Mouse (Mus musculus) G1E (cell line): ENCODE measurements around the gene Gm17387. TPM values are rescaled to one million over a fixed set of nuclear protein-coding genes. Genes with fewer than 3 reads are reported as not detected.

Experiments used
- ATAC-seq: 2 replicates; pipeline ENCODE4 v1.8.0; 2016; ENCODE audit warnings: mild to moderate bottlenecking; ENCODE audit not compliant: insufficient number of reproducible peaks, poor library complexity, low FRiP score, severe bottlenecking; ENCODE audit errors: extremely low read depth
- DNase-seq: peaks from one replicate; pipeline ENCODE4 v3.0.0; 2012; ENCODE audit warnings: low spot score
- H3K27me3 ChIP-seq: 2 replicates; pipeline ENCODE4 v1.6.1; 2012; ENCODE audit warnings: mild to moderate bottlenecking, low read length, inconsistent platforms; ENCODE audit not compliant: insufficient read depth
- H3K36me3 ChIP-seq: replicated peaks from 2 replicates; pipeline ENCODE3; 2012; ENCODE audit warnings: mild to moderate bottlenecking, inconsistent platforms
- H3K4me1 ChIP-seq: 2 replicates; pipeline ENCODE4 v1.6.1; 2012; ENCODE audit warnings: low read depth, low read length, inconsistent platforms, mixed read lengths; ENCODE audit not compliant: insufficient read depth
- H3K4me3 ChIP-seq: 2 replicates; pipeline ENCODE4 v1.5.1; 2012; ENCODE audit warnings: low read depth, mild to moderate bottlenecking, inconsistent platforms, low read length, moderate library complexity, mixed read lengths
- H3K9me3 ChIP-seq: replicated peaks from 2 replicates; pipeline ENCODE4 v1.6.1; 2012; ENCODE audit warnings: inconsistent platforms
- CTCF ChIP-seq: IDR thresholded peaks from 2 replicates; pipeline ENCODE4 v1.5.1; 2012; ENCODE audit warnings: low read depth, low read length, inconsistent platforms, mixed read lengths
- GATA1 ChIP-seq: IDR thresholded peaks from 2 replicates; pipeline ENCODE4 v1.6.1; 2012; ENCODE audit warnings: borderline replicate concordance, low read length, inconsistent platforms, mixed read lengths
- GATA2 ChIP-seq: IDR thresholded peaks from 2 replicates; pipeline ENCODE4 v1.6.1; 2012; ENCODE audit warnings: low read depth, low read length, inconsistent platforms, borderline replicate concordance
- POLR2AphosphoS5 ChIP-seq: IDR thresholded peaks from 2 replicates; pipeline ENCODE4 v1.6.1; 2012; ENCODE audit warnings: low read depth, low read length, inconsistent platforms; ENCODE audit not compliant: insufficient replicate concordance
- TAL1 ChIP-seq: conservative IDR thresholded peaks from 2 replicates; pipeline ENCODE4 v1.6.1; 2012; ENCODE audit warnings: low read depth, low read length, inconsistent platforms, mixed read lengths
- polyA plus RNA-seq: library from polyadenylated mRNA; stranded (reverse); fragments of >175 nt; gene quantifications from 2 replicates; pipeline ENCODE4 v1.2.3, GENCODE M21; 2012
- total RNA-seq, 2 experiments: library from RNA; stranded (forward) in 1 of 2; stranded (reverse) in 1 of 2; fragments of 200-1000 nt in 1 of 2; fragments of >200 nt in 1 of 2; fragmentation: Nextera tagmentation in 1 of 2; gene quantifications; 2 replicates each; pipeline ENCODE4 v1.2.3; 2014 to 2017

Gm17387 gene
- total and polyA plus RNA-seq, 3 experiments: not detected

DNA sequence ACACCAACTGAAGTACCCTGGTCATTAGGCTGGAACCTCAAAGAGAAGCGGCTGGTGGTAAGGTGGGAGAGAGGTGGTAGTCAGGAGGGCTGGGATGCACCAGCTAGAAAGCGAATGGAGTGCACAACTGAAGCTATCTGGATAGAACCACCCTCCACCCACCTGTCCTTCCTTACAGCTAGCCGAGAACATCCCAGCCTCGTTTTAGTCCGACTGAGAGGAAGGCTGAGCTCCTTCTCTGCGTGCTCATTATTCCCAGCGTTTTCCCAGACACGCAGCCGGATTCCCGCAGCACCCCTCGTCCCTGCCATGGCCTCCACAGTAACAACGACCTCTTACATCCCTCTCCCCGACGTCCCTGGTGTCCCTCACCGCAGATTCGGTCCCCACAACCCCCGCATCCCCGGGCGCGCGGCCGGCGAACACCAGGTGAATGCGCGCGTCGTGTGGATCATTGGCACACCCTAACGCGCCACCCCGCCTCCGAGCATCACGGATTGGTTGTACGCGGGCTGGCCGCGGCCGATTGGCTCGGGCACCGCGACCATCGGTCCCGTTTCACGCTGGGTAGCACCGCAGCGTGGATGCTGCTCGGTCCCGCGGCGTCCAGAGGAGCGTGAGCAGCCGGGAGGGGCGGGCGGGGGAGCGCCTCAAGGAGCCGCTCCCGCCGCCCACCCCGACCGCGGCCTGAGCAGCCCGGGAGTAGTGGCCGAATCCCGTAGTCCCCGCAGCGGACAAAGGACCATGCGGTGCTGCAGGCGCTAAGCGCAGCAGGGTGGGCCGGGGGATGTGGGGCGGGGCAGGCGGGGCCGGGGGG lies 31.7 kb downstream of the Gm17387 start, which contains the start of gene B4galnt4:
TSS of gene B4galnt4 (plus strand) at position 679 of the 817 bp plus-strand sequence.
- Histone ChIP-seq H3K4me1 (no peaks in the 10 kb centered on the region), H3K4me3 (no peak within 1 kb of the TSS), H3K36me3 (no peaks in the 10 kb centered on the region), H3K9me3 (no peaks in the 10 kb centered on the region), H3K27me3 (peaks cover 45% of the 10 kb centered on the region)
- no peak for DNase-seq
- ATAC-seq: no peak
- TF ChIP-seq TAL1: no peak
- no peak for TF ChIP-seq GATA2
- no peak for TF ChIP-seq CTCF

DNA sequence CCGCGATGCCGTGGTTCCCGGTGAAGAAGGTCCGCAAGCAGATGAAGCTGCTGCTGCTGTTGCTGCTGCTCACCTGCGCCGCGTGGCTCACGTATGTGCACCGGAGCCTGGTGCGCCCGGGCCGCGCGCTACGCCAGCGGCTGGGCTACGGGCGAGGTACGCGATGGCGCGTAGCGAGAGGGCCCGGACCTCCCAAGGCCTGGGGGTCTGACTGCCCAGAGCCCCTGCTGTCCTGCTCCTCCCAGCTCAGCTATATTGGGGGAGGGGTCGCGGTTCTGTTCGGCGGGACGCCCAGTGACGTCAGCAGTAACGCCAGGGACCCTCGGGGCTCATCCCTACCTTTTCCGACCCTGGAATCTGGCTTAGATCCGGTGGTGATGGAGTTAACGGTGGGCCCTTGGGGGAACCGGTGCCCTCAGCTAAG lies 32.4 kb downstream of the Gm17387 start:
- Histone ChIP-seq H3K27me3 (peaks cover 43% of the 10 kb centered on the region), H3K4me3 (no peak overlapping the region), H3K36me3 (no peaks in the 10 kb centered on the region), H3K9me3 (no peaks in the 10 kb centered on the region), H3K4me1 (no peaks in the 10 kb centered on the region)
- TF ChIP-seq CTCF: no peak
- TF ChIP-seq GATA1: no peak
- TF ChIP-seq TAL1: no peak
- no peak for TF ChIP-seq POLR2AphosphoS5
- no peak for TF ChIP-seq GATA2
- ATAC-seq: no peak
- DNase-seq: no peak

GRCm38 (mm10) chr7:141062525-141062924 lies 33.6 kb downstream of the Gm17387 start:
- no peak for TF ChIP-seq POLR2AphosphoS5
- TF ChIP-seq GATA1: no peak
- TF ChIP-seq CTCF: no peak
- no peak for TF ChIP-seq TAL1
- no peak for TF ChIP-seq GATA2
- no peaks in the 10 kb centered on the region for H3K9me3 ChIP-seq
- peaks cover 43% of the 10 kb centered on the region for H3K27me3 ChIP-seq
- no peaks in the 10 kb centered on the region for H3K4me1 ChIP-seq
- DNase-seq (no peak), ATAC-seq (no peak)
- no peaks in the 10 kb centered on the region for H3K36me3 ChIP-seq
- no peak overlapping the region for H3K4me3 ChIP-seq

GRCm38 (mm10) chr7:141063353-141063752 lies 34.4 kb downstream of the Gm17387 start:
- no peak for DNase-seq
- ATAC-seq: no peak
- no peak for TF ChIP-seq CTCF
- TF ChIP-seq TAL1: no peak
- no peak for TF ChIP-seq GATA1
- no peak for TF ChIP-seq GATA2
- no peak for TF ChIP-seq POLR2AphosphoS5
- no peaks in the 10 kb centered on the region for H3K9me3 ChIP-seq
- peaks cover 46% of the 10 kb centered on the region for H3K27me3 ChIP-seq
- no peak overlapping the region for H3K4me3 ChIP-seq
- no peaks in the 10 kb centered on the region for H3K36me3 ChIP-seq
- H3K4me1 ChIP-seq: no peaks in the 10 kb centered on the region

GRCm38 (mm10) chr7:141064175-141064574 lies 35.2 kb downstream of the Gm17387 start:
- no peak overlapping the region for H3K4me3 ChIP-seq
- TF ChIP-seq GATA2: no peak
- no peak for TF ChIP-seq POLR2AphosphoS5
- TF ChIP-seq GATA1: no peak
- no peak for TF ChIP-seq TAL1
- no peak for TF ChIP-seq CTCF
- no peaks in the 10 kb centered on the region for H3K9me3 ChIP-seq
- no peaks in the 10 kb centered on the region for H3K4me1 ChIP-seq
- DNase-seq (no peak), ATAC-seq (no peak)
- H3K27me3 ChIP-seq: peaks cover 45% of the 10 kb centered on the region
- H3K36me3 ChIP-seq: no peaks in the 10 kb centered on the region

DNA sequence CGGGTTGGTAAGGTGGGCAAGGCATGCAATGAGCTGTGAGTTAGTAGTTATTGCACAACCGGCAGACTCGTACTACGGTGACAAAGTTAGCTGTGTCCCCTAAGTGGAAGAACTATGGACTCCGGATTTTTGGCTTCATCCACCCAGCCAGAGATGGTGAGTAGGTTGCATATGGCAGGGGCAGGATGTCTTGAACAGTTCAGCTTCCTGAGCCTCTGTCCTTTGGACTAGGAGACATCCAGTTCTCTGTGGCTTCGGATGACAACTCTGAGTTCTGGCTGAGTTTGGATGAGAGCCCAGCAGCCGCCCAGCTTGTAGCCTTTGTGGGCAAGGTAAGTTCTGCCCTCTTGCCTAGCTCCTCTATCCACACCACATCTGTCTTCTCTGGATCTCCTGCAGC lies 35.6 kb downstream of the Gm17387 start:
- Histone ChIP-seq H3K9me3 (no peaks in the 10 kb centered on the region), H3K4me3 (no peak overlapping the region), H3K4me1 (no peaks in the 10 kb centered on the region), H3K27me3 (peaks cover 45% of the 10 kb centered on the region), H3K36me3 (no peaks in the 10 kb centered on the region)
- no peak for TF ChIP-seq POLR2AphosphoS5
- TF ChIP-seq GATA2: no peak
- TF ChIP-seq TAL1: no peak
- no peak for TF ChIP-seq GATA1
- DNase-seq: no peak
- ATAC-seq: no peak
